Mouse (Mus musculus): ENCODE results near the gene Herc3. TPM values are rescaled to one million over a fixed set of nuclear protein-coding genes. Genes with fewer than 3 reads are reported as not detected.

Gene Herc3
- polyA plus RNA-seq, 2 experiments, result 10.0 to 17.4 TPM

DNA sequence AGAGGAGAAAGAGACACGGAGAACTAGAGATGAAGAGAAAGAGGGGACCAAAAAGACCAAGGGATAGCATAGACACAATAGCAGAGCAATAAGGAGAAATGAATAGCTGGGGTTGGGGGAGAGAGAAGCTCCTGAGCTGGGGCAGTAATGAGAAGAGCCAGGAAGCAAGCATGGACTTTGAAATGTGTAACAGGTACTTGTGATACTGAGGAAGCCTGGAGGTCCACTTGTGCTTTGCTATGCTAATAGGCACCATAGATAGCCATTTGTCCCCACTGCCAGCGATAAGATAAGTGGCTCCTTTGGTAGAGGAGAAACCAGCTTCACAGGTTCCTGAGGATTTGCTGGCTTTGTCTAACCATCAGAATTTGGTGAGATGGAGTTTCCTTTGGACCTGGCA, 5.2 kb upstream of the Herc3 start:
- H3K4me3 ChIP-seq (replicated peaks; ENCODE audit: low read length), result no peak overlapping the region
- 57% methylated on average over 2 of the region's 2 CpGs for WGBS
- H3K36me3 ChIP-seq (ENCODE audit: control insufficient read depth, insufficient read depth, low read length), result no peaks in the 10 kb centered on the region
- H3K9me3 ChIP-seq (ENCODE audit: control insufficient read depth, low read length), result no peaks in the 10 kb centered on the region
- no peak overlapping the region for H3K4me2 ChIP-seq (replicated peaks; ENCODE audit: low read depth, low read length, severe bottlenecking)
- no peaks in the 10 kb centered on the region for H3K4me1 ChIP-seq (ENCODE audit: control insufficient read depth, insufficient read depth, low read length)
- H3K9ac ChIP-seq (ENCODE audit: low read depth, low read length, severe bottlenecking), result no peak overlapping the region
- no peaks in the 10 kb centered on the region for H3K27me3 ChIP-seq (ENCODE audit: control insufficient read depth, insufficient read depth, low read length)
- TF ChIP-seq POLR2A (IDR thresholded peaks at IDR 0.05; ENCODE audit: borderline replicate concordance, extremely low read depth, insufficient read depth, insufficient read length), result no peak
- DNase-seq (ENCODE audit: low spot score), result no peak
- no peak overlapping the region for H3K27ac ChIP-seq (replicated peaks; ENCODE audit: low read depth, low read length)
- ATAC-seq (ENCODE audit: low FRiP score, low read depth), result no peak

GRCm38 (mm10) chr6:58828582-58828981, 2.7 kb upstream of the Herc3 start:
- DNase-seq (ENCODE audit: low spot score), result no peak
- ATAC-seq (ENCODE audit: low FRiP score, low read depth), result no peak
- no peak overlapping the region for H3K4me2 ChIP-seq (replicated peaks; ENCODE audit: low read depth, low read length, severe bottlenecking)
- 85% methylated on average over 1 of the region's 1 CpGs for WGBS
- H3K4me1 ChIP-seq (ENCODE audit: control insufficient read depth, insufficient read depth, low read length), result peaks cover 3% of the 10 kb centered on the region; the same call in 1 of the 2 replicates
- TF ChIP-seq POLR2A (IDR thresholded peaks at IDR 0.05; ENCODE audit: borderline replicate concordance, extremely low read depth, insufficient read depth, insufficient read length), result no peak
- no peaks in the 10 kb centered on the region for H3K36me3 ChIP-seq (ENCODE audit: control insufficient read depth, insufficient read depth, low read length)
- no peak overlapping the region for H3K27ac ChIP-seq (replicated peaks; ENCODE audit: low read depth, low read length)
- no peak overlapping the region for H3K4me3 ChIP-seq (replicated peaks; ENCODE audit: low read length)
- no peaks in the 10 kb centered on the region for H3K27me3 ChIP-seq (ENCODE audit: control insufficient read depth, insufficient read depth, low read length)
- no peak overlapping the region for H3K9ac ChIP-seq (ENCODE audit: low read depth, low read length, severe bottlenecking)
- H3K9me3 ChIP-seq (ENCODE audit: control insufficient read depth, low read length), result no peaks in the 10 kb centered on the region

GRCm38 (mm10) chr6:58830840-58831231, 429 bp upstream of the Herc3 start:
- DNase-seq (ENCODE audit: low spot score) (no peak), ATAC-seq (ENCODE audit: low FRiP score, low read depth) (no peak)
- H3K27ac ChIP-seq (replicated peaks; ENCODE audit: low read depth, low read length), result no peak overlapping the region
- peaks cover 3% of the 10 kb centered on the region; the same call in 1 of the 2 replicates for H3K4me1 ChIP-seq (ENCODE audit: control insufficient read depth, insufficient read depth, low read length)
- no peaks in the 10 kb centered on the region for H3K36me3 ChIP-seq (ENCODE audit: control insufficient read depth, insufficient read depth, low read length)
- peak overlapping the region; percentile 76 for H3K4me3 ChIP-seq (replicated peaks; ENCODE audit: low read length)
- H3K9me3 ChIP-seq (ENCODE audit: control insufficient read depth, low read length), result no peaks in the 10 kb centered on the region
- H3K4me2 ChIP-seq (replicated peaks; ENCODE audit: low read depth, low read length, severe bottlenecking), result peak overlapping the region; percentile 85
- no peaks in the 10 kb centered on the region for H3K27me3 ChIP-seq (ENCODE audit: control insufficient read depth, insufficient read depth, low read length)
- 11% methylated on average over 7 of the region's 7 CpGs for WGBS
- TF ChIP-seq POLR2A (IDR thresholded peaks at IDR 0.05; ENCODE audit: borderline replicate concordance, extremely low read depth, insufficient read depth, insufficient read length), result no peak
- no peak overlapping the region; the same call in 1 of the 2 replicates for H3K9ac ChIP-seq (ENCODE audit: low read depth, low read length, severe bottlenecking)

- Histone ChIP-seq H3K9me3 (ENCODE audit: control insufficient read depth, low read length) (no peaks in the 10 kb centered on the region), H3K4me2 (replicated peaks; ENCODE audit: low read depth, low read length, severe bottlenecking) (peak overlapping the region; percentile 85), H3K4me3 (replicated peaks; ENCODE audit: low read length) (peak overlapping the region; percentile 76), H3K27ac (replicated peaks; ENCODE audit: low read depth, low read length) (no peak overlapping the region), H3K27me3 (ENCODE audit: control insufficient read depth, insufficient read depth, low read length) (no peaks in the 10 kb centered on the region), H3K36me3 (ENCODE audit: control insufficient read depth, insufficient read depth, low read length) (no peaks in the 10 kb centered on the region), H3K9ac (ENCODE audit: low read depth, low read length, severe bottlenecking) (no peak overlapping the region), H3K4me1 (ENCODE audit: control insufficient read depth, insufficient read depth, low read length) (peaks cover 3% of the 10 kb centered on the region; the same call in 1 of the 2 replicates)
- DNase-seq (ENCODE audit: low spot score) (no peak), ATAC-seq (ENCODE audit: low FRiP score, low read depth) (no peak)
- WGBS, result 32% methylated on average over 7 of the region's 7 CpGs
- TF ChIP-seq POLR2A (IDR thresholded peaks at IDR 0.05; ENCODE audit: borderline replicate concordance, extremely low read depth, insufficient read depth, insufficient read length), result no peak
Observed at GRCm38 (mm10) chr6:58832591-58833018, 1.3 kb downstream of the Herc3 start.

GRCm38 (mm10) chr6:58834470-58834869, 3.2 kb downstream of the Herc3 start:
- Histone ChIP-seq H3K27ac (replicated peaks; ENCODE audit: low read depth, low read length) (no peak overlapping the region), H3K36me3 (ENCODE audit: control insufficient read depth, insufficient read depth, low read length) (no peaks in the 10 kb centered on the region), H3K27me3 (ENCODE audit: control insufficient read depth, insufficient read depth, low read length) (no peaks in the 10 kb centered on the region), H3K9me3 (ENCODE audit: control insufficient read depth, low read length) (no peaks in the 10 kb centered on the region), H3K4me2 (replicated peaks; ENCODE audit: low read depth, low read length, severe bottlenecking) (no peak overlapping the region), H3K4me1 (ENCODE audit: control insufficient read depth, insufficient read depth, low read length) (peaks cover 3% of the 10 kb centered on the region; the same call in 1 of the 2 replicates), H3K4me3 (replicated peaks; ENCODE audit: low read length) (no peak overlapping the region), H3K9ac (ENCODE audit: low read depth, low read length, severe bottlenecking) (no peak overlapping the region)
- DNase-seq (ENCODE audit: low spot score) (no peak), ATAC-seq (ENCODE audit: low FRiP score, low read depth) (no peak)
- 82% methylated on average over 7 of the region's 7 CpGs for WGBS
- TF ChIP-seq POLR2A (IDR thresholded peaks at IDR 0.05; ENCODE audit: borderline replicate concordance, extremely low read depth, insufficient read depth, insufficient read length), result no peak

DNA sequence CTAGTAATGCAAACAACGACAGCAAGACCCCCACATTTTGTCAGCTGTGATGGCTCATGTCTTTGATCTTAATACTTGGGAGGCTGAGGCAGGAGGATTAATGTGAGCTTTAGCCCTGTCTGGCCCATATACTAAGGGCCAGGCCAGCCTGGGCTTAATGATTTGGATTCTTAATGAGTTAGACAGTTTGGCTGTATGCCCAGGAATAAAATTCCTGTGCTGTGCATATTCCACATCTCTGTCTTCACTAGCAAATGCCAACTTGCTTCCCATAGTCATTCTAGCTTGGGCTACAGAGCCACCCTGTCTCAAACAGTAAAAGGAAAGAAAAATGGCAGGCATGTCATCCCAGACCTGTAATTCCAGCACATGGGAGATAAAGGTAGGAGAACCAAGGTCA, 4.3 kb downstream of the Herc3 start:
- 89% methylated on average over 1 of the region's 1 CpGs for WGBS

More for the DNA sequence above, 4.3 kb downstream of the Herc3 start:
- H3K36me3 ChIP-seq (ENCODE audit: control insufficient read depth, insufficient read depth, low read length), result no peaks in the 10 kb centered on the region
- no peak overlapping the region for H3K27ac ChIP-seq (replicated peaks; ENCODE audit: low read depth, low read length)
- H3K4me3 ChIP-seq (replicated peaks; ENCODE audit: low read length), result no peak overlapping the region
- H3K4me2 ChIP-seq (replicated peaks; ENCODE audit: low read depth, low read length, severe bottlenecking), result no peak overlapping the region
- ATAC-seq (ENCODE audit: low FRiP score, low read depth) (no peak), DNase-seq (ENCODE audit: low spot score) (no peak)
- TF ChIP-seq POLR2A (IDR thresholded peaks at IDR 0.05; ENCODE audit: borderline replicate concordance, extremely low read depth, insufficient read depth, insufficient read length), result no peak
- H3K9me3 ChIP-seq (ENCODE audit: control insufficient read depth, low read length), result no peaks in the 10 kb centered on the region
- H3K27me3 ChIP-seq (ENCODE audit: control insufficient read depth, insufficient read depth, low read length), result no peaks in the 10 kb centered on the region
- H3K9ac ChIP-seq (ENCODE audit: low read depth, low read length, severe bottlenecking), result no peak overlapping the region
- H3K4me1 ChIP-seq (ENCODE audit: control insufficient read depth, insufficient read depth, low read length), result peaks cover 3% of the 10 kb centered on the region; the same call in 1 of the 2 replicates

Measured in limb, embryonic 14.5 days (tissue).